Mouse (Mus musculus) embryonic facial prominence, embryonic 10.5 days (tissue): ENCODE results near the gene Adcy10. TPM values are rescaled to one million over a fixed set of nuclear protein-coding genes. Genes with fewer than 3 reads are reported as not detected.

ENCODE experiments used
- DNase-seq: peaks from one replicate; pipeline ENCODE4 v3.0.0-alpha.2; 2017; ENCODE audit warnings: low spot score
- H3K27ac ChIP-seq: fragments of 300-500 bp; sonication (generic); replicated peaks from 2 replicates; pipeline ENCODE4 v1.5.1; 2016; ENCODE audit warnings: mild to moderate bottlenecking
- H3K27me3 ChIP-seq: fragments of 300-500 bp; sonication (generic); replicated peaks from 2 replicates; pipeline ENCODE4 v1.6.1; 2016; ENCODE audit warnings: low read depth, mild to moderate bottlenecking; ENCODE audit not compliant: poor library complexity, severe bottlenecking
- H3K36me3 ChIP-seq: fragments of 300-500 bp; sonication (generic); replicated peaks from 2 replicates; pipeline ENCODE4 v1.6.1; 2016; ENCODE audit warnings: mild to moderate bottlenecking, moderate library complexity
- H3K4me1 ChIP-seq: fragments of 300-500 bp; sonication (generic); 2 replicates; pipeline ENCODE4 v1.6.1; 2016
- H3K4me3 ChIP-seq: fragments of 300-500 bp; sonication (generic); 2 replicates; pipeline ENCODE4 v1.5.1; 2016; ENCODE audit warnings: mild to moderate bottlenecking, moderate library complexity
- H3K9me3 ChIP-seq: fragments of 300-500 bp; sonication (generic); 2 replicates; pipeline ENCODE4 v1.6.1; 2016; ENCODE audit warnings: mild to moderate bottlenecking
- WGBS: fragments of 180-500 bp; shearing (Covaris S2); methylation state at CpG from one replicate; pipeline ENCODE4 v1.1.7; 2016; 5-methylcytosine and 5-hydroxymethylcytosine counted together
- polyA plus RNA-seq: library from polyadenylated mRNA; unstranded; fragments of >200 nt; fragmentation: Nextera tagmentation; extraction: Ambion mirVana; gene quantifications from 2 replicates; pipeline ENCODE4 v1.2.1, GENCODE M21; 2016

Gene Adcy10
- polyA plus RNA-seq, 1 experiment from 2014 or later: not detected

DNA sequence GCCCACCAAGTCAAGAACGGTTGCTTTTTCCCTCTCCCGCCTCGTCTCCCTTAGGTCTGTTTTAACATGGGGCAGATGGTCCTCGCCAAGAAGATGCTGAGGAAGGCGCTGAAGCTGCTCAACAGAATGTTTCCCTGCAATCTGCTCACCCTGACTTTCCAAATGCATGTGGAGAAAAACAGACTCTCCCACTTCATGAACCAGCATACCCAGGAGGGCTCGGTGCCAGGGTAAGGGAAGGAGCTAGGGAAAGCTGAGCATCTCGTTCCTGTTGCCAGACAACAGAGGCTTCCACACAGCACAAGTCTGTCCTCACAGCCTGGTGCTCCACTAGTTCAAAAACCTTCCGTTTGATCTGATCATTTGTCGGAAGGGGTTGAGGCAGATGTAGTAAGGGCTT, 74.1 kb downstream of the Adcy10 start:
- Histone ChIP-seq H3K9me3 (no peaks in the 10 kb centered on the region), H3K4me1 (no peaks in the 10 kb centered on the region), H3K27me3 (no peaks in the 10 kb centered on the region), H3K27ac (no peak overlapping the region), H3K4me3 (no peak overlapping the region), H3K36me3 (no peaks in the 10 kb centered on the region)
- WGBS: 88% methylated on average over 9 of the region's 9 CpGs
- DNase-seq: no peak

- H3K27ac ChIP-seq: no peak overlapping the region
- no peaks in the 10 kb centered on the region for H3K36me3 ChIP-seq
- no peaks in the 10 kb centered on the region for H3K27me3 ChIP-seq
- DNase-seq: no peak
- no peaks in the 10 kb centered on the region for H3K4me1 ChIP-seq
- WGBS: 92% methylated on average over 4 of the region's 4 CpGs
- no peak overlapping the region for H3K4me3 ChIP-seq
- no peaks in the 10 kb centered on the region for H3K9me3 ChIP-seq
Observed at GRCm38 (mm10) chr1:165565283-165565682, 80.3 kb downstream of the Adcy10 start.

DNA sequence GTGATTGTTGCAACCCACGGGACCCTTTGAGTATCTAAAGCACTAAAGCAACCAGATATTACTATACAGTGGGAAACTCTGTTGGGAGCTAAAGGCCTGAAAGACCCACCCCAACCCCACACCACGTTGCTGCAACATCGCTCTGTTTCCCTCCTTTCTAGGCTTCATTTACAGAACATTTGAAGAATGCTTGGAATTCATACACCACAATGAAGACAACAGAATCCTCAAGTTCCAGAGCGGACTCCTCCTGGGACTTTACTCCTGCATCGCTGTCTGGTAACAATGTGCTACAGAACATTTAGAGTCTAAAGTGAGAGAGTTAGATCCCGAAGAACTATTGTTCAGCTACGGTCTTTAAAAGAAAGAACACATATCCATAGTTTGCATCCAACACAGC, 82.5 kb downstream of the Adcy10 start:
- no peaks in the 10 kb centered on the region for H3K9me3 ChIP-seq
- no peaks in the 10 kb centered on the region for H3K27me3 ChIP-seq
- no peak overlapping the region for H3K27ac ChIP-seq
- no peak for DNase-seq
- H3K36me3 ChIP-seq: no peaks in the 10 kb centered on the region
- no peaks in the 10 kb centered on the region for H3K4me1 ChIP-seq
- no peak overlapping the region for H3K4me3 ChIP-seq
- 82% methylated on average over 7 of the region's 7 CpGs for WGBS

- H3K27me3 ChIP-seq: no peaks in the 10 kb centered on the region
- no peak overlapping the region for H3K4me3 ChIP-seq
- H3K27ac ChIP-seq: no peak overlapping the region
- WGBS: 80% methylated on average over 4 of the region's 4 CpGs
- H3K36me3 ChIP-seq: no peaks in the 10 kb centered on the region
- no peaks in the 10 kb centered on the region for H3K9me3 ChIP-seq
- no peaks in the 10 kb centered on the region for H3K4me1 ChIP-seq
- no peak for DNase-seq
Observed at GRCm38 (mm10) chr1:165576005-165576404, 91.0 kb downstream of the Adcy10 start.

DNA sequence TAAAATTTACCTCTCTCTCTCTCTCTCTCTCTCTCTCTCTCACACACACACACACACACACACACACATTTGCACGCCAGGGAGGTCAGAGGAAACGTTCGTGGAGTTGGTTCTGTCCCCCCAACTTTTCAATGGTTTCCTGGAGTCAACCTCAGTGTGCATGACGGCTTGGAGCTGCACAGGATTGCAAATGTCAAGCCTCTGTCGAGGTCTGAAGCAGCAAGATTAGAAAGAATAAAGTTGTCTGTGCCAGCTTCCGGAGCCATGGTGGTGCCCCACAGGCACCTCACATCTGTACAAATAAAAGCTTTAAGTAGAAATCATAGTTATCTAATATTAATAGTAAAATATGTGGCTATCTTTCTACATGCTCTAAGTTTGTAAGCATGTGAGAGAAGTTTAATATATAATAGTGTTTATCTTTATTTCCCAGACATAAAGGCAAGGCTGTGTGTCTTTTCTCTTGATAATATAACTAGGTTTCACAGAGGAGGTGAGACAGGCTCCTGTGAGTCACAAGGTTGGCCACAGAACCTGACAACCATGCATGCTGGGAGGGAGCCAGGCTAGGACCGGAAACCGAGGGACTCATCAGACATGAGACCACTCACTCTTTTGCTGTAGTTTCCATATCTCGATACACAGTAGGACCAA, 91.6 kb downstream of the Adcy10 start:
- DNase-seq: no peak
- H3K4me1 ChIP-seq: no peaks in the 10 kb centered on the region
- H3K4me3 ChIP-seq: no peak overlapping the region
- WGBS: 83% methylated on average over 9 of the region's 9 CpGs
- H3K9me3 ChIP-seq: no peaks in the 10 kb centered on the region
- no peaks in the 10 kb centered on the region for H3K36me3 ChIP-seq
- no peaks in the 10 kb centered on the region for H3K27me3 ChIP-seq
- H3K27ac ChIP-seq: no peak overlapping the region

DNA sequence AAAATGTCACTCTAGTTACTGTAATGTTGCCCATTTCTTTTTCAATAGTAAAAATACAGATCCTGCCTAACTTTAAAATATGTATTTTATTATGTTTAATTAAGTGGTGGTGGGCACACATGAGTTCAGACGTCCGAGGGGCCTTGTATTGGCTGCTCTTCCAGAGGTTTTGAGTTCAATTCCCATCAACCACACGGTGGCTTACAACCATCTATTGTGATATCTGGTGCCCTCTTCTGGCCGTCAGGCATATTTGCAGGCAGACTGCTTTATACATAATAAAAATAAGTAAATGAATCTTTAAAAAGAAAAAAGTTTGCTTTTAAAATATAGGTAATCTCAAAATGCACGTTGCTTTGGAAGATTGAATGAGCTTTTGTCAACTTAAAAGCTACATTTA, 94.3 kb downstream of the Adcy10 start:
- no peaks in the 10 kb centered on the region for H3K36me3 ChIP-seq
- no peaks in the 10 kb centered on the region for H3K4me1 ChIP-seq
- no peak for DNase-seq
- WGBS: 50% methylated on average over 5 of the region's 5 CpGs
- no peak overlapping the region for H3K27ac ChIP-seq
- no peak overlapping the region for H3K4me3 ChIP-seq
- H3K9me3 ChIP-seq: no peaks in the 10 kb centered on the region
- no peaks in the 10 kb centered on the region for H3K27me3 ChIP-seq

DNA sequence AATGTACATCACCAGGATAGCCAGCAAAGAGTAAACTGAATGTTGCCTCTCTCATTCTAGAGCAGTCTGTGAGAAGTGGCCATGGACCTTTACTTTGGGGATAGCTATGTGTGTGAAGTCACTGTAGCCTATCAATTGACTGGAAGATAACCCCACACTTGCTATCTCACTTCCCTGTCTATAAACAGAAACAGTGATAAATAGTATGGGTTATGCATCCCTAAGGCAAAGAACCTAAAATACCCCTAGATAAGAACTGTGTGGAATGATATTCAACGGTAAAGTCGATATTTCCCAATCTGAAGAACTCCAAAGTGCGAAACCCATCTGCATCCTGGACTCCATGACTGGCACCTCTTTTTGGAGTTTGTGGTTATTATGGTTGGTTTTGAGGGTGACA, 96.3 kb downstream of the Adcy10 start:
- no peak overlapping the region for H3K27ac ChIP-seq
- H3K4me1 ChIP-seq: peaks cover 4% of the 10 kb centered on the region; the same call in 1 of the 2 replicates
- no peaks in the 10 kb centered on the region for H3K9me3 ChIP-seq
- H3K27me3 ChIP-seq: no peaks in the 10 kb centered on the region
- WGBS: 91% methylated on average over 3 of the region's 3 CpGs
- DNase-seq: no peak
- no peaks in the 10 kb centered on the region for H3K36me3 ChIP-seq
- H3K4me3 ChIP-seq: no peak overlapping the region

GRCm38 (mm10) chr1:165583529-165584184, 98.7 kb downstream of the Adcy10 start:
- no peaks in the 10 kb centered on the region for H3K36me3 ChIP-seq
- H3K9me3 ChIP-seq: no peaks in the 10 kb centered on the region
- no peak overlapping the region for H3K27ac ChIP-seq
- no peaks in the 10 kb centered on the region for H3K27me3 ChIP-seq
- 34% methylated on average over 12 of the region's 12 CpGs for WGBS
- peaks cover 21% of the 10 kb centered on the region for H3K4me1 ChIP-seq
- peak; percentile 87 for DNase-seq
- no peak overlapping the region for H3K4me3 ChIP-seq

GRCm38 (mm10) chr1:165585389-165586104, 100.6 kb downstream of the Adcy10 start:
- H3K27me3 ChIP-seq: no peaks in the 10 kb centered on the region
- no peak overlapping the region for H3K4me3 ChIP-seq
- WGBS: 66% methylated on average over 14 of the region's 14 CpGs
- 0 out of 2 replicates have a peak overlapping the region, but pooled peaks have one; percentile 30 for H3K27ac ChIP-seq
- peak; percentile 16 for DNase-seq
- H3K36me3 ChIP-seq: peaks cover 5% of the 10 kb centered on the region
- H3K4me1 ChIP-seq: peaks cover 36% of the 10 kb centered on the region
- H3K9me3 ChIP-seq: no peaks in the 10 kb centered on the region

GRCm38 (mm10) chr1:165586366-165586765, 101.4 kb downstream of the Adcy10 start:
- H3K27ac ChIP-seq: no peak overlapping the region
- H3K27me3 ChIP-seq: no peaks in the 10 kb centered on the region
- DNase-seq: no peak
- WGBS: 95% methylated on average over 1 of the region's 1 CpGs
- H3K4me3 ChIP-seq: no peak overlapping the region
- H3K9me3 ChIP-seq: no peaks in the 10 kb centered on the region
- H3K4me1 ChIP-seq: peaks cover 36% of the 10 kb centered on the region
- H3K36me3 ChIP-seq: peaks cover 13% of the 10 kb centered on the region

DNA sequence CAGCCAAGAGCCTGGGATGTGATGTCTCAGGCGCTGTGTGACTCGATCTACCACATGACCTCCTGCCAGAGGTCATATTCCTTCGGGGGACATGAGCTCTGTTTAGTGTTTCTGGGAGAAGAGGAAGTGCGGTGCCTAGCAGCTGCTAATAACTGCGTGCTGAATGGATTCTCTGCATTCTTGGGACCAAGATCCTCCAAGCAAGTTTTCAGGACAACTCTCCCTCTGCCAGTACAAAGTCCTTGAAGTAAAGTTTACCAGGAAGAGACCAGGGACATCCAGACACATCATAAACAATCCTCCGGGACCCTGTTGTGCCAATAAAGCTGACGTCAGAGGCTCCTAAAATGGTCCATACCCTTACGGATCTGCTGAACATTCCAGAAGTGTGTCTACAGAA, 102.9 kb downstream of the Adcy10 start:
- Histone ChIP-seq H3K4me3 (no peak overlapping the region), H3K27ac (peak overlapping the region; percentile 24), H3K36me3 (peaks cover 28% of the 10 kb centered on the region), H3K9me3 (no peaks in the 10 kb centered on the region), H3K27me3 (no peaks in the 10 kb centered on the region), H3K4me1 (peaks cover 36% of the 10 kb centered on the region)
- DNase-seq: peak; percentile 36
- 35% methylated on average over 8 of the region's 8 CpGs for WGBS

DNA sequence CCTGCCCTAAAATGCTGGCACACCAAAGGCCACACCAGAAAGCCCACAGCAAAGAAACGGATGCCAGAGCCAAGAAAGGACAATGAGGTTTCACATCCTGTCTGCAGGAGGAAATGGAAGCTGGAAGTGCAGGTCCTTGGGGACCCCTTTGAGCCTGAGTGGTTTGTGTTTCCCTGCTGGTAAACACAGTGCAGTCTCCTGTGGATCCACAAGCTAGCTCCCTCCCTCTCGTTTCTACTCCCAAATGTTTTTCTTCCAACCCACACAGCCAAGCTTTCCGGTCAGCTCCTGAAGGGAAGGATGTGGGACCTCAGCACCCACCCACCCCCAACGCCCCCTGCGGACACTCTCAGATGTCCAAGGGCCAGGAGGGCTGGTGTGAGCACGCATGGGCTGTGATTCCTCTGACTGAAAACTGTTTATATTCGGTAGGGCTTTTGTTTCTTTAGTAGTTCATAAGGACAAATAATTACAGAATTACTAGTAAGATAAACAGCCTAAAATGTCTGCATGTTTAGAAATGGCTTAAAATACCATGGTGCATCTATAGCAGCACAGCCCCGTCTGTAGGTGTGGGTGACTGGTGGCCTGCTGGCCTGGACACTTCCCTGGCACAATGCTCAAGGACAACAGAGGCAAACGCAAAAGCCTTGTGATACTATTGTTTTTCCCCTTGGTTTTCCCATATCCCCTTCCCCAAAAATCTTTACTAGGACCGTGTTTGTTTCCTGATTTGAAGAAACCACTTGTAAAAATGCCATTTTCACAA, 104.5 kb downstream of the Adcy10 start:
- DNase-seq: peak; percentile 49
- no peaks in the 10 kb centered on the region for H3K9me3 ChIP-seq
- WGBS: 35% methylated on average over 10 of the region's 10 CpGs
- peaks cover 36% of the 10 kb centered on the region for H3K4me1 ChIP-seq
- no peaks in the 10 kb centered on the region for H3K27me3 ChIP-seq
- peak overlapping the region; percentile 67 for H3K27ac ChIP-seq
- no peak overlapping the region for H3K4me3 ChIP-seq
- peaks cover 44% of the 10 kb centered on the region for H3K36me3 ChIP-seq
